Mouse (Mus musculus): Measurements from ENCODE around the gene Syt17. TPM values are rescaled to one million over a fixed set of nuclear protein-coding genes. Genes with fewer than 3 reads are reported as not detected.

Syt17 gene
- polyA plus RNA-seq, 1 experiment from 2014 or later, result 1.6 TPM

- 81% methylated on average over 2 of the region's 2 CpGs for WGBS
- H3K9ac ChIP-seq (ENCODE audit: low read length), result no peak overlapping the region
- no peaks in the 10 kb centered on the region for H3K4me1 ChIP-seq (ENCODE audit: control insufficient read depth in 2 of 2, insufficient read depth in 2 of 2, low read length in 2 of 2)
- H3K4me2 ChIP-seq (ENCODE audit: low read length), result no peak overlapping the region
- ATAC-seq (ENCODE audit: insufficient number of reproducible peaks, insufficient read depth, low FRiP score, low read depth), result no peak
- H3K9me3 ChIP-seq (ENCODE audit: control insufficient read depth, low read length), result no peaks in the 10 kb centered on the region
- H3K27me3 ChIP-seq (ENCODE audit: control insufficient read depth, insufficient read depth, low read length), result no peaks in the 10 kb centered on the region
- H3K4me3 ChIP-seq (ENCODE audit: control insufficient read depth in 1 of 2, insufficient read depth in 1 of 2, low read depth in 1 of 2, low read length in 2 of 2), result no peak overlapping the region
- no peaks in the 10 kb centered on the region for H3K36me3 ChIP-seq (ENCODE audit: control insufficient read depth, insufficient read depth, low read length)
- H3K27ac ChIP-seq (replicated peaks in 1 of 2; ENCODE audit: control insufficient read depth in 1 of 2, insufficient read depth in 1 of 2, low read depth in 2 of 2, low read length in 2 of 2), result no peak overlapping the region
These were observed 19.1 kb downstream of the Syt17 start for GRCm38 (mm10) chr7:118428937-118429336.

GRCm38 (mm10) chr7:118419491-118420180, 28.4 kb downstream of the Syt17 start:
- no peak overlapping the region for H3K4me2 ChIP-seq (ENCODE audit: low read length)
- no peak for ATAC-seq (ENCODE audit: insufficient number of reproducible peaks, insufficient read depth, low FRiP score, low read depth)
- H3K9ac ChIP-seq (ENCODE audit: low read length), result no peak overlapping the region
- H3K27ac ChIP-seq (replicated peaks in 1 of 2; ENCODE audit: control insufficient read depth in 1 of 2, insufficient read depth in 1 of 2, low read depth in 2 of 2, low read length in 2 of 2), result no peak overlapping the region
- no peak overlapping the region for H3K4me3 ChIP-seq (ENCODE audit: control insufficient read depth in 1 of 2, insufficient read depth in 1 of 2, low read depth in 1 of 2, low read length in 2 of 2)
- no peaks in the 10 kb centered on the region for H3K9me3 ChIP-seq (ENCODE audit: control insufficient read depth, low read length)
- 64% methylated on average over 6 of the region's 6 CpGs for WGBS
- H3K4me1 ChIP-seq (ENCODE audit: control insufficient read depth in 2 of 2, insufficient read depth in 2 of 2, low read length in 2 of 2), result no peaks in the 10 kb centered on the region
- no peaks in the 10 kb centered on the region for H3K36me3 ChIP-seq (ENCODE audit: control insufficient read depth, insufficient read depth, low read length)
- no peaks in the 10 kb centered on the region for H3K27me3 ChIP-seq (ENCODE audit: control insufficient read depth, insufficient read depth, low read length)

- no peaks in the 10 kb centered on the region for H3K4me1 ChIP-seq (ENCODE audit: control insufficient read depth in 2 of 2, insufficient read depth in 2 of 2, low read length in 2 of 2)
- WGBS, result 82% methylated on average over 3 of the region's 3 CpGs
- ATAC-seq (ENCODE audit: insufficient number of reproducible peaks, insufficient read depth, low FRiP score, low read depth), result no peak
These were observed 33.8 kb downstream of the Syt17 start for GRCm38 (mm10) chr7:118414183-118414582.

GRCm38 (mm10) chr7:118411877-118412276, 36.1 kb downstream of the Syt17 start:
- ATAC-seq (ENCODE audit: insufficient number of reproducible peaks, insufficient read depth, low FRiP score, low read depth), result no peak
- no peaks in the 10 kb centered on the region for H3K4me1 ChIP-seq (ENCODE audit: control insufficient read depth in 2 of 2, insufficient read depth in 2 of 2, low read length in 2 of 2)
- no peaks in the 10 kb centered on the region for H3K36me3 ChIP-seq (ENCODE audit: control insufficient read depth, insufficient read depth, low read length)
- no peak overlapping the region for H3K27ac ChIP-seq (replicated peaks in 1 of 2; ENCODE audit: control insufficient read depth in 1 of 2, insufficient read depth in 1 of 2, low read depth in 2 of 2, low read length in 2 of 2)
- no peaks in the 10 kb centered on the region for H3K9me3 ChIP-seq (ENCODE audit: control insufficient read depth, low read length)
- H3K4me2 ChIP-seq (ENCODE audit: low read length), result no peak overlapping the region
- H3K4me3 ChIP-seq (ENCODE audit: control insufficient read depth in 1 of 2, insufficient read depth in 1 of 2, low read depth in 1 of 2, low read length in 2 of 2), result no peak overlapping the region
- no peaks in the 10 kb centered on the region for H3K27me3 ChIP-seq (ENCODE audit: control insufficient read depth, insufficient read depth, low read length)
- no peak overlapping the region for H3K9ac ChIP-seq (ENCODE audit: low read length)
- 61% methylated on average over 3 of the region's 3 CpGs for WGBS

More at GRCm38 (mm10) chr7:118414183-118414582, 33.8 kb downstream of the Syt17 start:
- Histone ChIP-seq H3K4me3 (ENCODE audit: control insufficient read depth in 1 of 2, insufficient read depth in 1 of 2, low read depth in 1 of 2, low read length in 2 of 2) (no peak overlapping the region), H3K27me3 (ENCODE audit: control insufficient read depth, insufficient read depth, low read length) (no peaks in the 10 kb centered on the region), H3K27ac (replicated peaks in 1 of 2; ENCODE audit: control insufficient read depth in 1 of 2, insufficient read depth in 1 of 2, low read depth in 2 of 2, low read length in 2 of 2) (no peak overlapping the region), H3K9me3 (ENCODE audit: control insufficient read depth, low read length) (no peaks in the 10 kb centered on the region), H3K36me3 (ENCODE audit: control insufficient read depth, insufficient read depth, low read length) (no peaks in the 10 kb centered on the region), H3K4me2 (ENCODE audit: low read length) (no peak overlapping the region), H3K9ac (ENCODE audit: low read length) (no peak overlapping the region)

- Histone ChIP-seq H3K36me3 (ENCODE audit: control insufficient read depth, insufficient read depth, low read length) (no peaks in the 10 kb centered on the region), H3K4me1 (ENCODE audit: control insufficient read depth in 2 of 2, insufficient read depth in 2 of 2, low read length in 2 of 2) (no peaks in the 10 kb centered on the region), H3K27ac (replicated peaks in 1 of 2; ENCODE audit: control insufficient read depth in 1 of 2, insufficient read depth in 1 of 2, low read depth in 2 of 2, low read length in 2 of 2) (no peak overlapping the region), H3K9ac (ENCODE audit: low read length) (no peak overlapping the region), H3K9me3 (ENCODE audit: control insufficient read depth, low read length) (no peaks in the 10 kb centered on the region), H3K4me2 (ENCODE audit: low read length) (no peak overlapping the region), H3K27me3 (ENCODE audit: control insufficient read depth, insufficient read depth, low read length) (no peaks in the 10 kb centered on the region), H3K4me3 (ENCODE audit: control insufficient read depth in 1 of 2, insufficient read depth in 1 of 2, low read depth in 1 of 2, low read length in 2 of 2) (no peak overlapping the region)
- no peak for ATAC-seq (ENCODE audit: insufficient number of reproducible peaks, insufficient read depth, low FRiP score, low read depth)
- WGBS, result 30% methylated on average over 2 of the region's 2 CpGs
These were observed 38.6 kb downstream of the Syt17 start for GRCm38 (mm10) chr7:118409421-118409820.

GRCm38 (mm10) chr7:118405251-118405650, 42.8 kb downstream of the Syt17 start:
- no peak for ATAC-seq (ENCODE audit: insufficient number of reproducible peaks, insufficient read depth, low FRiP score, low read depth)
- H3K36me3 ChIP-seq (ENCODE audit: control insufficient read depth, insufficient read depth, low read length), result no peaks in the 10 kb centered on the region
- H3K9ac ChIP-seq (ENCODE audit: low read length), result no peak overlapping the region
- H3K4me2 ChIP-seq (ENCODE audit: low read length), result no peak overlapping the region
- no peaks in the 10 kb centered on the region for H3K4me1 ChIP-seq (ENCODE audit: control insufficient read depth in 2 of 2, insufficient read depth in 2 of 2, low read length in 2 of 2)
- H3K9me3 ChIP-seq (ENCODE audit: control insufficient read depth, low read length), result no peaks in the 10 kb centered on the region
- H3K27ac ChIP-seq (replicated peaks in 1 of 2; ENCODE audit: control insufficient read depth in 1 of 2, insufficient read depth in 1 of 2, low read depth in 2 of 2, low read length in 2 of 2), result no peak overlapping the region
- H3K27me3 ChIP-seq (ENCODE audit: control insufficient read depth, insufficient read depth, low read length), result no peaks in the 10 kb centered on the region
- H3K4me3 ChIP-seq (ENCODE audit: control insufficient read depth in 1 of 2, insufficient read depth in 1 of 2, low read depth in 1 of 2, low read length in 2 of 2), result no peak overlapping the region

GRCm38 (mm10) chr7:118402576-118403022, 45.4 kb downstream of the Syt17 start:
- Histone ChIP-seq H3K4me2 (ENCODE audit: low read length) (no peak overlapping the region), H3K36me3 (ENCODE audit: control insufficient read depth, insufficient read depth, low read length) (no peaks in the 10 kb centered on the region), H3K27ac (replicated peaks in 1 of 2; ENCODE audit: control insufficient read depth in 1 of 2, insufficient read depth in 1 of 2, low read depth in 2 of 2, low read length in 2 of 2) (no peak overlapping the region), H3K9me3 (ENCODE audit: control insufficient read depth, low read length) (no peaks in the 10 kb centered on the region), H3K4me1 (ENCODE audit: control insufficient read depth in 2 of 2, insufficient read depth in 2 of 2, low read length in 2 of 2) (no peaks in the 10 kb centered on the region), H3K9ac (ENCODE audit: low read length) (no peak overlapping the region), H3K4me3 (ENCODE audit: control insufficient read depth in 1 of 2, insufficient read depth in 1 of 2, low read depth in 1 of 2, low read length in 2 of 2) (no peak overlapping the region), H3K27me3 (ENCODE audit: control insufficient read depth, insufficient read depth, low read length) (no peaks in the 10 kb centered on the region)
- WGBS, result 64% methylated on average over 3 of the region's 3 CpGs
- no peak for ATAC-seq (ENCODE audit: insufficient number of reproducible peaks, insufficient read depth, low FRiP score, low read depth)

GRCm38 (mm10) chr7:118401949-118402348, 46.1 kb downstream of the Syt17 start:
- H3K27me3 ChIP-seq (ENCODE audit: control insufficient read depth, insufficient read depth, low read length), result no peaks in the 10 kb centered on the region
- H3K4me2 ChIP-seq (ENCODE audit: low read length), result no peak overlapping the region
- no peak overlapping the region for H3K4me3 ChIP-seq (ENCODE audit: control insufficient read depth in 1 of 2, insufficient read depth in 1 of 2, low read depth in 1 of 2, low read length in 2 of 2)
- no peaks in the 10 kb centered on the region for H3K9me3 ChIP-seq (ENCODE audit: control insufficient read depth, low read length)
- no peaks in the 10 kb centered on the region for H3K4me1 ChIP-seq (ENCODE audit: control insufficient read depth in 2 of 2, insufficient read depth in 2 of 2, low read length in 2 of 2)
- no peak overlapping the region for H3K27ac ChIP-seq (replicated peaks in 1 of 2; ENCODE audit: control insufficient read depth in 1 of 2, insufficient read depth in 1 of 2, low read depth in 2 of 2, low read length in 2 of 2)
- WGBS, result 67% methylated on average over 5 of the region's 5 CpGs
- ATAC-seq (ENCODE audit: insufficient number of reproducible peaks, insufficient read depth, low FRiP score, low read depth), result no peak
- no peaks in the 10 kb centered on the region for H3K36me3 ChIP-seq (ENCODE audit: control insufficient read depth, insufficient read depth, low read length)
- no peak overlapping the region for H3K9ac ChIP-seq (ENCODE audit: low read length)
